Mouse (Mus musculus): ENCODE data around the gene Azi2. TPM values are rescaled to one million over a fixed set of nuclear protein-coding genes. Genes with fewer than 3 reads are reported as not detected.

The Azi2 gene
- 19.3 and 25.4 TPM in 2 replicates for polyA plus RNA-seq (2012; rRNA removed; ENCODE audit: low replicate concordance)

GRCm38 (mm10) chr9:118040218-118041021, at the start of gene Azi2:
Azi2 (plus strand) TSS chr9:118040499.

Other genes with a start within 250 kb of the Azi2 start
- 2.4 and 4.2 TPM in 2 replicates for gene Cmc1, start 109.7 kb downstream of the Azi2 start, polyA plus RNA-seq (2012; rRNA removed; ENCODE audit: low replicate concordance)

Data from subcutaneous adipose tissue, adult 2 months (tissue).